In the genomic region with DNA sequence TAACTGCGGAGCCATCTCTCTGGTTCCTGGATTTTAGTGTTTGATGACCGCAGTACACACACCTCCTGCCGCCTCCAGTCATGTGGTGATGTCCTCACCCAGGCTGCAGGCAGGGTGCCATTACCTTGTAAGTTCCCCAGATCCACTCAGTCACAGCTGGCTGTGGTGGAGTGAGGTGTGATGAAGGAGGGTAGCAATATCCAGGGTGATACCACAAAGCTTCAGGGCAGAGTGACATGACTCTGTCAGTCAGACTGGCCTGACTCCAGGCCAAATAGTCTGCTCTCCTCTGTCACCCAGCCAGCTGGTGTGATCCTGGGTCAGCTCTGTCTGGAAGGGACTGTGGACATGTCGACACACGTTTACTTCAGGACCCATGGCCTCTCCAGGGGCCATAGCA, we compare ENCODE assay signal across 13 mouse cellular contexts.
A peak's percentile ranks its signal among the peaks of the same experiment; 100 is the strongest.
DNase-seq lines count a peak whose midpoint lies in the region; ATAC-seq lines count a peak whose summit lies in the region.
"Had no signal": no experiment of that assay in that cellular context is flagged by ENCODE, and none has a peak within 500 bp of the region (broad histone marks: within the 10 kb centered on the region; RNA-seq: fewer than 3 reads in every experiment).

No protein-coding gene starts in this region.

- no peak overlapping the region for H3K27ac ChIP-seq in heart, embryonic 11.5 days (ENCODE audit: low read depth, low read length)
- H3K27ac ChIP-seq in midbrain, embryonic 10.5 days (replicated peaks) = peak overlapping the region; percentile 56
- H3K27ac ChIP-seq in midbrain, embryonic 14.5 days (replicated peaks; ENCODE audit: low read depth, low read length) = no peak overlapping the region
- H3K27ac ChIP-seq: embryonic facial prominence, embryonic 12.5 days had no signal

- H3K9ac ChIP-seq in heart, embryonic 11.5 days (ENCODE audit: low read depth, low read length) = no peak overlapping the region
- no peak overlapping the region for H3K9ac ChIP-seq in midbrain, embryonic 14.5 days (replicated peaks; ENCODE audit: low read length)
- H3K9ac ChIP-seq: embryonic facial prominence, embryonic 12.5 days; lung, embryonic 14.5 days had no signal

- no peak overlapping the region for H3K4me2 ChIP-seq in heart, embryonic 11.5 days
- H3K4me2 ChIP-seq in midbrain, embryonic 14.5 days (ENCODE audit: low read length) = no peak overlapping the region
- H3K4me2 ChIP-seq: embryonic facial prominence, embryonic 12.5 days; lung, embryonic 14.5 days had no signal

- intact Hi-C loops in heart, postnatal 10 days (cut with DNase I) = no loop called here

- WGBS in heart, embryonic 11.5 days (ENCODE audit: insufficient replicate concordance) = 63% methylated on average over 5 of the region's 5 CpGs
- WGBS in midbrain, embryonic 10.5 days = 80% methylated on average over 5 of the region's 5 CpGs
- WGBS in midbrain, embryonic 14.5 days = 84% methylated on average over 5 of the region's 5 CpGs

- H3K27me3 ChIP-seq in heart, embryonic 11.5 days (ENCODE audit: control insufficient read depth, insufficient read depth, low read length) = no peaks in the 10 kb centered on the region
- peaks cover 75% of the 10 kb centered on the region for H3K27me3 ChIP-seq in midbrain, embryonic 10.5 days (ENCODE audit: low read depth, poor library complexity, severe bottlenecking)
- H3K27me3 ChIP-seq in midbrain, embryonic 14.5 days (ENCODE audit: control insufficient read depth, insufficient read depth, low read length) = no peaks in the 10 kb centered on the region
- H3K27me3 ChIP-seq: embryonic facial prominence, embryonic 12.5 days had no signal

- H3K4me3 ChIP-seq in heart, embryonic 11.5 days (ENCODE audit: low read depth, low read length) = no peak overlapping the region
- no peak overlapping the region for H3K4me3 ChIP-seq in midbrain, embryonic 10.5 days
- H3K4me3 ChIP-seq in midbrain, embryonic 14.5 days (replicated peaks; ENCODE audit: low read depth, low read length) = no peak overlapping the region
- H3K4me3 ChIP-seq: embryonic facial prominence, embryonic 12.5 days had no signal

- H3K9me3 ChIP-seq in heart, embryonic 11.5 days (replicated peaks; ENCODE audit: control insufficient read depth, low read length) = no peaks in the 10 kb centered on the region
- H3K9me3 ChIP-seq in midbrain, embryonic 10.5 days (replicated peaks) = no peaks in the 10 kb centered on the region
- no peaks in the 10 kb centered on the region for H3K9me3 ChIP-seq in midbrain, embryonic 14.5 days (ENCODE audit: control insufficient read depth, low read length)
- H3K9me3 ChIP-seq: embryonic facial prominence, embryonic 12.5 days had no signal

- H3K36me3 ChIP-seq in heart, embryonic 11.5 days (ENCODE audit: control insufficient read depth, insufficient read depth, low read length) = no peaks in the 10 kb centered on the region
- H3K36me3 ChIP-seq in midbrain, embryonic 10.5 days = no peaks in the 10 kb centered on the region
- H3K36me3 ChIP-seq in midbrain, embryonic 14.5 days (ENCODE audit: control insufficient read depth, insufficient read depth, low read length) = no peaks in the 10 kb centered on the region
- H3K36me3 ChIP-seq: embryonic facial prominence, embryonic 12.5 days had no signal

- no peak for ATAC-seq in heart, embryonic 11.5 days (replicated peaks; ENCODE audit: insufficient number of reproducible peaks, low FRiP score, low TSS enrichment)
- no peak for ATAC-seq in midbrain, embryonic 14.5 days (ENCODE audit: low FRiP score, low TSS enrichment)
- ATAC-seq in activated CD4-positive, CD25-positive, alpha-beta regulatory T cell, adult 4 months = no peak
- ATAC-seq: hindbrain, embryonic 16.5 days had no signal

- DNase-seq in heart, adult 11 months = peak; percentile 94
- no peak for DNase-seq in midbrain, embryonic 10.5 days (ENCODE audit: low spot score)
- DNase-seq in midbrain, embryonic 14.5 days = no peak
- peak; percentile 54 to 56 for DNase-seq in heart, postnatal 10 days
- DNase-seq in thymus, postnatal 0 days (ENCODE audit: low spot score) = no peak
- no peak for DNase-seq in thymus, postnatal 4 days
- DNase-seq: cerebellum, adult 11 months; layer of hippocampus, postnatal 36 days had no signal

- peaks cover 39% of the 10 kb centered on the region for H3K4me1 ChIP-seq in heart, embryonic 11.5 days (ENCODE audit: control insufficient read depth, insufficient read depth, low read length)
- peaks cover 56% of the 10 kb centered on the region for H3K4me1 ChIP-seq in midbrain, embryonic 10.5 days
- H3K4me1 ChIP-seq in midbrain, embryonic 14.5 days (ENCODE audit: control insufficient read depth, insufficient read depth, low read length) = peaks cover 13% of the 10 kb centered on the region

Comparison
In these comparisons a context has a peak if more than half of its experiments do, and no peak if none do; other contexts are left out.
1. DNase-seq: peak in heart, adult 11 months (single experiment) and heart, postnatal 10 days (2 of 2); none in midbrain, embryonic 10.5 days (single experiment), midbrain, embryonic 14.5 days (single experiment), thymus, postnatal 0 days (single experiment) and thymus, postnatal 4 days (single experiment).